In the genomic region with DNA sequence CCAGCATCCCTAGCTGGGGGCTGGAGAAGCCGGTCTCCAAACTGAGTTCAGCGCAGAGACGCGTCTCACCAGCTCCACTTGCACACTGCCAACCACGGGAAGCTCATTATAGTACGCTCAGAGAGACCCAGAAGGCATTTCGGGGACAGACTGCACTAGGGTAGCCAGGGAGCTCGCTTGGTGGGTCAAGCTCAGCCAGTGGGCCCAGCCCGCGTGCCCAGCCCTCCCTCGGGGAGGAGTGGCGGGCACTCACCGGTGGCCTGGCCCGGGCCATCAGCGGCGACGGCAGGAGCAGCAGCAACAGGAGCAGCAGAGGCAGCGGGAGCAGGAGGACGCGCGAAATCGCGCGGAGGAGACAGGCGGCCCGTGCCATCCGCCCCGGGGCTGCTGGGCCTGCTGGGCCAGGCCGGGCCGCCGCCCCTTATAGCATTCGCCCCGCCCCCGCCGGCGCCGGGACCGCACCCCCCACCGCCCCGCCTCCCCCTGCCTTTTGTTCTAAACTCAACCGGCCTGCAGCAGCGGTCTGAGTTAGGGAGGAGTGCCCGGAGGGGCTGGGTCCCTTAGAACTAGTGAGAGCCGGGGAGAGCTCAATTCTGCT, we compare ENCODE assay signal across 8 mouse cellular contexts. TPM values are rescaled to one million over a fixed set of nuclear protein-coding genes. Genes with fewer than 3 reads are reported as not detected.
DNase-seq lines count a peak whose midpoint lies in the region; ATAC-seq and TF ChIP-seq lines count a peak whose summit lies in the region.

No protein-coding gene starts in this region.

- H3K9ac ChIP-seq in ES-E14 (ENCODE audit: insufficient read depth, low read depth, low read length, poor library complexity, severe bottlenecking): peak overlapping the region; percentile 77
- peak overlapping the region; percentile 93 for H3K9ac ChIP-seq in embryonic facial prominence, embryonic 11.5 days (replicated peaks; ENCODE audit: low read length)
- H3K9ac ChIP-seq in midbrain, embryonic 11.5 days (ENCODE audit: low read length): peak overlapping the region; percentile 86

- peak overlapping the region; percentile 77 to 89 for H3K4me3 ChIP-seq in ES-E14 (ENCODE audit: insufficient read depth in 1 of 2, low read depth in 1 of 2, low read length in 2 of 2, poor library complexity in 1 of 2, severe bottlenecking in 1 of 2)
- H3K4me3 ChIP-seq in embryonic facial prominence, embryonic 11.5 days (ENCODE audit: low read depth, low read length): peak overlapping the region; percentile 64
- peak overlapping the region; percentile 77 for H3K4me3 ChIP-seq in limb, embryonic 10.5 days
- peak overlapping the region; percentile 54 for H3K4me3 ChIP-seq in midbrain, embryonic 11.5 days (ENCODE audit: low read depth, low read length)

- H3K9me3 ChIP-seq in ES-E14 (ENCODE audit: control insufficient read depth, insufficient read depth, low read depth, low read length): no peaks in the 10 kb centered on the region
- H3K9me3 ChIP-seq in embryonic facial prominence, embryonic 11.5 days (replicated peaks; ENCODE audit: control insufficient read depth, low read length): no peaks in the 10 kb centered on the region
- H3K9me3 ChIP-seq in limb, embryonic 10.5 days (replicated peaks): no peaks in the 10 kb centered on the region
- no peaks in the 10 kb centered on the region for H3K9me3 ChIP-seq in midbrain, embryonic 11.5 days (ENCODE audit: control insufficient read depth, low read length)

- intact Hi-C loops in heart, postnatal 10 days (cut with DNase I): no loop called here

- H3K4me1 ChIP-seq in ES-E14 (ENCODE audit: control insufficient read depth in 2 of 2, insufficient read depth in 2 of 2, low read length in 2 of 2, poor library complexity in 1 of 2): peaks cover 6 to 15% of the 10 kb centered on the region in 2 experiments
- peaks cover 8% of the 10 kb centered on the region for H3K4me1 ChIP-seq in embryonic facial prominence, embryonic 11.5 days (ENCODE audit: control insufficient read depth, insufficient read depth, low read length)
- peaks cover 49% of the 10 kb centered on the region for H3K4me1 ChIP-seq in limb, embryonic 10.5 days
- H3K4me1 ChIP-seq in midbrain, embryonic 11.5 days (ENCODE audit: control insufficient read depth, insufficient read depth, low read length): peaks cover 28% of the 10 kb centered on the region

- H3K27ac ChIP-seq in ES-E14 (ENCODE audit: insufficient read depth, low read depth, low read length, poor library complexity, severe bottlenecking): peak overlapping the region; percentile 46
- H3K27ac ChIP-seq in embryonic facial prominence, embryonic 11.5 days (replicated peaks; ENCODE audit: low read depth, low read length): 0 out of 2 replicates have a peak overlapping the region, but pooled peaks have one; percentile 49
- peak overlapping the region; percentile 94 for H3K27ac ChIP-seq in limb, embryonic 10.5 days
- H3K27ac ChIP-seq in midbrain, embryonic 11.5 days (ENCODE audit: low read depth, low read length): no peak overlapping the region; the same call in 1 of the 2 replicates

- 1% methylated on average over 30 of the region's 44 CpGs for WGBS in embryonic facial prominence, embryonic 11.5 days
- 2% methylated on average over 27 of the region's 44 CpGs for WGBS in limb, embryonic 10.5 days
- 1% methylated on average over 41 of the region's 44 CpGs for WGBS in midbrain, embryonic 11.5 days

- peaks cover 16% of the 10 kb centered on the region for H3K27me3 ChIP-seq in embryonic facial prominence, embryonic 11.5 days (ENCODE audit: control insufficient read depth, insufficient read depth, low read length)
- peaks cover 81% of the 10 kb centered on the region for H3K27me3 ChIP-seq in limb, embryonic 10.5 days (ENCODE audit: low read depth, poor library complexity, severe bottlenecking)
- peaks cover 48% of the 10 kb centered on the region for H3K27me3 ChIP-seq in midbrain, embryonic 11.5 days (ENCODE audit: control insufficient read depth, insufficient read depth, low read length)

- peaks cover 17% of the 10 kb centered on the region for H3K36me3 ChIP-seq in ES-E14 (ENCODE audit: control insufficient read depth, insufficient read depth, low read length, poor library complexity, severe bottlenecking)
- no peaks in the 10 kb centered on the region for H3K36me3 ChIP-seq in embryonic facial prominence, embryonic 11.5 days (replicated peaks; ENCODE audit: control insufficient read depth, insufficient read depth, low read depth, low read length)
- H3K36me3 ChIP-seq in limb, embryonic 10.5 days: peaks cover 12% of the 10 kb centered on the region
- H3K36me3 ChIP-seq in midbrain, embryonic 11.5 days (ENCODE audit: control insufficient read depth, insufficient read depth, low read length): no peaks in the 10 kb centered on the region

- H3K4me2 ChIP-seq in embryonic facial prominence, embryonic 11.5 days (ENCODE audit: low read depth, low read length): peak overlapping the region; percentile 96
- peak overlapping the region; percentile 95 for H3K4me2 ChIP-seq in midbrain, embryonic 11.5 days

- in situ Hi-C loops in ES-E14 (cut with MboI; ENCODE audit: low sequenced_read_pairs in 2 of 2, unreplicated experiment in 2 of 2): no loop called here

- peak; percentile 69 to 81 for DNase-seq in adrenal gland, adult (ENCODE audit: inconsistent age in 2 of 2, low spot score in 1 of 2)
- DNase-seq in adrenal gland, adult 8-10 months: no peak
- no peak for DNase-seq in ES-E14 (ENCODE audit: low read depth, low spot score)
- DNase-seq in embryonic facial prominence, embryonic 11.5 days (ENCODE audit: low spot score): peak; percentile 80
- DNase-seq in heart, postnatal 10 days: peak; percentile 72 to 73
- DNase-seq in limb, embryonic 10.5 days (ENCODE audit: low spot score): peak; percentile 88
- peak; percentile 94 for DNase-seq in midbrain, embryonic 11.5 days (ENCODE audit: low spot score, missing footprints)
- peak; percentile 37 for DNase-seq in thymus, postnatal 0 days (ENCODE audit: low spot score)

- peak; percentile 80 for ATAC-seq in embryonic facial prominence, embryonic 11.5 days (replicated peaks; ENCODE audit: insufficient number of reproducible peaks, low FRiP score, low TSS enrichment, low read depth)
- peak; percentile 80 for ATAC-seq in midbrain, embryonic 11.5 days (ENCODE audit: low FRiP score)

TF ChIP-seq in ES-E14, 5 proteins besides CTCF, POLR2A, EP300 and RAD21:
- TF ChIP-seq ZNF384 (IDR thresholded peaks at IDR 0.05; ENCODE audit: low read depth, low read length) (no peak), HCFC1 (IDR thresholded peaks at IDR 0.05; ENCODE audit: borderline replicate concordance, insufficient read depth, low read length) (no peak)

RNA-seq across cellular contexts. Expression of gene Chchd10, which starts 0.8 kb away (rescaled TPM):
- 100 to 1,000 TPM; 741 to 924 (median 745) TPM for total RNA-seq in adrenal gland, adult 8-10 months (2022)
- total RNA-seq in ES-E14 (2012; rRNA removed): 435 and 871 TPM in 2 replicates
- polyA plus RNA-seq in embryonic facial prominence, embryonic 11.5 days (2014; fragmentation: Nextera tagmentation; extraction: Ambion mirVana): 8.7 and 8.8 TPM in 2 replicates
- total RNA-seq in heart, postnatal 10 days (2021): 1,000 to 10,000 TPM; 1,157 to 1,242 TPM
- 4.9 and 5.8 TPM in 2 replicates for polyA plus RNA-seq in limb, embryonic 10.5 days (2016; fragmentation: Nextera tagmentation; extraction: Ambion mirVana)
- 5.5 and 6.4 TPM in 2 replicates for polyA plus RNA-seq in midbrain, embryonic 11.5 days (2014; fragmentation: Nextera tagmentation; extraction: Ambion mirVana)
- 21.6 and 22.2 TPM in 2 replicates for polyA plus RNA-seq in thymus, postnatal 0 days (2015; fragmentation: Nextera tagmentation; extraction: Ambion mirVana)

RNA-seq across cellular contexts. Expression of gene Mmp11, which starts 4.1 kb away (rescaled TPM):
- 10 to 100 TPM in 2 of 4 experiments, 1 to 10 TPM in 2; 7.7 to 21.1 (median 13.2) TPM for total RNA-seq in adrenal gland, adult 8-10 months (2022)
- 52.4 and 137 TPM in 2 replicates for total RNA-seq in ES-E14 (2012; rRNA removed)
- 56.1 and 71.9 TPM in 2 replicates for polyA plus RNA-seq in embryonic facial prominence, embryonic 11.5 days (2014; fragmentation: Nextera tagmentation; extraction: Ambion mirVana)
- 1 to 10 TPM; 8.6 to 9.9 TPM for total RNA-seq in heart, postnatal 10 days (2021)
- polyA plus RNA-seq in limb, embryonic 10.5 days (2016; fragmentation: Nextera tagmentation; extraction: Ambion mirVana): 39.6 and 68.1 TPM in 2 replicates
- 33.6 and 34.6 TPM in 2 replicates for polyA plus RNA-seq in midbrain, embryonic 11.5 days (2014; fragmentation: Nextera tagmentation; extraction: Ambion mirVana)
- polyA plus RNA-seq in thymus, postnatal 0 days (2015; fragmentation: Nextera tagmentation; extraction: Ambion mirVana): 7.9 and 8.6 TPM in 2 replicates

RNA-seq across cellular contexts. Expression of gene Gm867, which starts 8.3 kb away (rescaled TPM):
- total RNA-seq in adrenal gland, adult 8-10 months (2022): 1 to 10 TPM in 3 of 4 experiments, under 1 TPM in 1; 0.83 to 2.8 (median 1.3) TPM
- 1.1 and 2.9 TPM in 2 replicates for total RNA-seq in ES-E14 (2012; rRNA removed)
- polyA plus RNA-seq in embryonic facial prominence, embryonic 11.5 days (2014; fragmentation: Nextera tagmentation; extraction: Ambion mirVana): 0.29 and 0.62 TPM in 2 replicates
- not detected for total RNA-seq in heart, postnatal 10 days (2021)
- 0.20 and 0.49 TPM in 2 replicates for polyA plus RNA-seq in limb, embryonic 10.5 days (2016; fragmentation: Nextera tagmentation; extraction: Ambion mirVana)
- 0.48 and 1.5 TPM in 2 replicates for polyA plus RNA-seq in midbrain, embryonic 11.5 days (2014; fragmentation: Nextera tagmentation; extraction: Ambion mirVana)
- 0.39 and 0.46 TPM in 2 replicates for polyA plus RNA-seq in thymus, postnatal 0 days (2015; fragmentation: Nextera tagmentation; extraction: Ambion mirVana)

RNA-seq across cellular contexts. Expression of gene Vpreb3, which starts 10.7 kb away (rescaled TPM):
- under 1 TPM in 1 of 4 experiments, not detected in 3; 0.65 TPM for total RNA-seq in adrenal gland, adult 8-10 months (2022)
- total RNA-seq in ES-E14 (2012; rRNA removed): 0.98 and 1.5 TPM in 2 replicates
- 1.1 TPM in 1 of 2 replicates, not detected in the other for polyA plus RNA-seq in embryonic facial prominence, embryonic 11.5 days (2014; fragmentation: Nextera tagmentation; extraction: Ambion mirVana)
- under 1 TPM in 1 of 2 experiments, not detected in 1; 0.53 TPM for total RNA-seq in heart, postnatal 10 days (2021)
- 0.34 and 0.65 TPM in 2 replicates for polyA plus RNA-seq in limb, embryonic 10.5 days (2016; fragmentation: Nextera tagmentation; extraction: Ambion mirVana)
- 0.47 and 0.70 TPM in 2 replicates for polyA plus RNA-seq in midbrain, embryonic 11.5 days (2014; fragmentation: Nextera tagmentation; extraction: Ambion mirVana)
- polyA plus RNA-seq in thymus, postnatal 0 days (2015; fragmentation: Nextera tagmentation; extraction: Ambion mirVana): 1.9 and 2.0 TPM in 2 replicates

RNA-seq across cellular contexts. Expression of gene Smarcb1, which starts 10.8 kb away (rescaled TPM):
- total RNA-seq in adrenal gland, adult 8-10 months (2022): 100 to 1,000 TPM in 1 of 4 experiments, 10 to 100 TPM in 3; 73.2 to 105 (median 85.1) TPM
- 75.3 and 84.4 TPM in 2 replicates for total RNA-seq in ES-E14 (2012; rRNA removed)
- 236 and 250 TPM in 2 replicates for polyA plus RNA-seq in embryonic facial prominence, embryonic 11.5 days (2014; fragmentation: Nextera tagmentation; extraction: Ambion mirVana)
- total RNA-seq in heart, postnatal 10 days (2021): 10 to 100 TPM; 41.3 to 44.8 TPM
- polyA plus RNA-seq in limb, embryonic 10.5 days (2016; fragmentation: Nextera tagmentation; extraction: Ambion mirVana): 285 and 294 TPM in 2 replicates
- polyA plus RNA-seq in midbrain, embryonic 11.5 days (2014; fragmentation: Nextera tagmentation; extraction: Ambion mirVana): 268 and 274 TPM in 2 replicates
- polyA plus RNA-seq in thymus, postnatal 0 days (2015; fragmentation: Nextera tagmentation; extraction: Ambion mirVana): 138 and 140 TPM in 2 replicates

Comparison
In these comparisons a context has a peak if more than half of its experiments do, and no peak if none do; other contexts are left out.
1. DNase-seq: peak in adrenal gland, adult (2 of 2), embryonic facial prominence, embryonic 11.5 days (single experiment), heart, postnatal 10 days (2 of 2), limb, embryonic 10.5 days (single experiment), midbrain, embryonic 11.5 days (single experiment) and thymus, postnatal 0 days (single experiment); none in adrenal gland, adult 8-10 months (single experiment) and ES-E14 (single experiment).
2. Peak in every context shown above with its lines, with median percentiles within 50 percentile points of each other: H3K4me3 ChIP-seq and H3K9ac ChIP-seq.